Mouse (Mus musculus): Measurements from ENCODE around the gene Iqgap2.

GRCm38 (mm10) chr13:95591606-95592005, 300.1 kb downstream of the Iqgap2 start:
- no peak for TF ChIP-seq CTCF (IDR thresholded peaks at IDR 0.05; ENCODE audit: extremely low read depth, insufficient read length, insufficient replicate concordance, low read depth, low read length)
- TF ChIP-seq POLR2A (IDR thresholded peaks at IDR 0.05; ENCODE audit: low read depth, low read length) = no peak
